Mouse (Mus musculus) liver, adult 10 weeks (tissue): ENCODE results near the gene Thsd1. TPM values are rescaled to one million over a fixed set of nuclear protein-coding genes. Genes with fewer than 3 reads are reported as not detected.

Experiments
- polyA plus RNA-seq: library from polyadenylated mRNA; stranded (reverse); fragments of 350-450 nt; fragmentation: Illumina TruSeq; extraction: RNeasy Lipid Tissue Mini Kit (QIAGEN cat#74804); gene quantifications from one replicate; pipeline ENCODE4 v1.2.3, GENCODE M21; 2014; ENCODE audit warnings: low read depth, low replicate concordance

The Thsd1 gene
- polyA plus RNA-seq, result 0.98 TPM

GRCm38 (mm10) chr8:22227061-22227877, at the start of gene Thsd1:
Thsd1 (plus strand) TSS chr8:22227313.

GRCm38 (mm10) chr8:22185431-22186397, 41.4 kb upstream of the Thsd1 start, which contains the start of gene Ckap2:
Ckap2 (minus strand) TSS chr8:22185819.

GRCm38 (mm10) chr8:22192660-22193431, 34.3 kb upstream of the Thsd1 start, which contains the start of gene Vps36:
Vps36 (plus strand) TSS chr8:22192809.

GRCm38 (mm10) chr8:22282999-22283491, 55.9 kb downstream of the Thsd1 start, which contains the start of gene Tpte:
Tpte (plus strand) TSS chr8:22283441.

Other genes with a start within 250 kb of the Thsd1 start
- 2.8 TPM for gene Atp7b, start 167.0 kb upstream of the Thsd1 start, polyA plus RNA-seq
- 26.8 TPM for gene Alg11, start 166.6 kb upstream of the Thsd1 start, polyA plus RNA-seq
- 0.56 TPM for gene Nek5, start 102.3 kb upstream of the Thsd1 start, polyA plus RNA-seq
- 1.1 TPM for gene Nek3, start 60.9 kb upstream of the Thsd1 start, polyA plus RNA-seq
- gene Ckap2, start 41.5 kb upstream of the Thsd1 start, polyA plus RNA-seq, result not detected
- 19.4 TPM for gene Vps36, start 34.5 kb upstream of the Thsd1 start, polyA plus RNA-seq
- not detected for gene Tpte, start 56.1 kb downstream of the Thsd1 start, polyA plus RNA-seq
- gene Slc25a15, start 171.3 kb downstream of the Thsd1 start, polyA plus RNA-seq, result 280 TPM
- 44.0 TPM for gene Mrps31, start 184.0 kb downstream of the Thsd1 start, polyA plus RNA-seq